Mouse (Mus musculus): ENCODE measurements around the gene Chst5. TPM values are rescaled to one million over a fixed set of nuclear protein-coding genes. Genes with fewer than 3 reads are reported as not detected.

Chst5 gene
- polyA plus RNA-seq, 1 experiment from 2014 or later = 2.9 TPM

DNA sequence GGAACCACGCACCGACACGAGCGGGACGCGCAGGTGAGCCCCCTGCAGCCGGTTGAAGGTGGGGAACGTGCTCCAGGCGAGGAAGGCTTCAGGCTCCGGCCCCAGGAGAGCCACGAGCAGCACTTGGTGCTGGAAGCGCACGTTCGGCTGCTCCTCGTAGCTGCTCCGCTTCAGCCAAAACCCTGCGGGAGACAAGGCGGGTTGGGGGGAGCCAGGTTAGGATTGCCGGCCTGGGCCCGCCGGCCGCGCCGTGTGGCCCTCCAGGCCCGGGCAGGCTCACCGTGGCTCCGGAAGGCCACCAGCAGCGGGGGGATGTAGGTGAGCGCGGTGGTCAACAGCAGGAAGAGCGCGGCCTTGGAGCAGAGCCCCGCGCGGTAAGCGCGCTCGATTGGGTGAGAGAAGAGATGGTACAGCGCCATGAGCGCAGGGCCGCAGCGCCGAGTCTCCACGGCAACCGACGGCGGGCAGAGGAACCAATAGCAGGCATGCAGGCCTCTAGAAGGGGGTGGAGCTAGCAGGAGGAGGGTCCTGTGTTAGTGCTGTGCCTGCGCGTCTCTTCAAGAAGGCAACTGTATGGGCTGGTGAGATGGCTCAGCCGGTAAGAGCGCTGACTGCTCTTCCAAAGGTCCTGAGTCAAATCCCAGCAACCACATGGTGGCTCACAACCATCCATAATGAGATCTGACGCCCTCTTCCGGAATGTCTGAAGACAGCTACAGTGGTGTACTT is 23.3 kb upstream of the Chst5 start, which contains the start of gene Tmem231:
Gene Tmem231, minus strand, starts transcription at position 534 of the 729 bp plus-strand sequence.
- H3K9me3 ChIP-seq (ENCODE audit: control insufficient read depth, low read length) = no peaks in the 10 kb centered on the region
- peak within 1 kb of the TSS; percentile 85 for H3K9ac ChIP-seq (ENCODE audit: low read length)
- no peaks in the 10 kb centered on the region for H3K36me3 ChIP-seq (ENCODE audit: control insufficient read depth, insufficient read depth, low read length)
- peaks cover 9% of the 10 kb centered on the region; the same call in 1 of the 2 replicates for H3K4me1 ChIP-seq (ENCODE audit: control insufficient read depth, insufficient read depth, low read length)
- ATAC-seq (ENCODE audit: insufficient number of reproducible peaks, low FRiP score, low TSS enrichment, low read depth) (peak; percentile 97), DNase-seq (ENCODE audit: low spot score) (peak; percentile 90)
- H3K4me2 ChIP-seq (ENCODE audit: low read depth, severe bottlenecking) = peak within 1 kb of the TSS; percentile 89
- H3K4me3 ChIP-seq (ENCODE audit: low read depth, low read length) = peak within 1 kb of the TSS; percentile 70
- H3K27me3 ChIP-seq (ENCODE audit: control insufficient read depth, insufficient read depth, low read length) = no peaks in the 10 kb centered on the region
- under 1% methylated on average over 51 of the region's 53 CpGs for WGBS
- peak within 1 kb of the TSS; percentile 86 for H3K27ac ChIP-seq (replicated peaks; ENCODE audit: low read depth, low read length)

DNA sequence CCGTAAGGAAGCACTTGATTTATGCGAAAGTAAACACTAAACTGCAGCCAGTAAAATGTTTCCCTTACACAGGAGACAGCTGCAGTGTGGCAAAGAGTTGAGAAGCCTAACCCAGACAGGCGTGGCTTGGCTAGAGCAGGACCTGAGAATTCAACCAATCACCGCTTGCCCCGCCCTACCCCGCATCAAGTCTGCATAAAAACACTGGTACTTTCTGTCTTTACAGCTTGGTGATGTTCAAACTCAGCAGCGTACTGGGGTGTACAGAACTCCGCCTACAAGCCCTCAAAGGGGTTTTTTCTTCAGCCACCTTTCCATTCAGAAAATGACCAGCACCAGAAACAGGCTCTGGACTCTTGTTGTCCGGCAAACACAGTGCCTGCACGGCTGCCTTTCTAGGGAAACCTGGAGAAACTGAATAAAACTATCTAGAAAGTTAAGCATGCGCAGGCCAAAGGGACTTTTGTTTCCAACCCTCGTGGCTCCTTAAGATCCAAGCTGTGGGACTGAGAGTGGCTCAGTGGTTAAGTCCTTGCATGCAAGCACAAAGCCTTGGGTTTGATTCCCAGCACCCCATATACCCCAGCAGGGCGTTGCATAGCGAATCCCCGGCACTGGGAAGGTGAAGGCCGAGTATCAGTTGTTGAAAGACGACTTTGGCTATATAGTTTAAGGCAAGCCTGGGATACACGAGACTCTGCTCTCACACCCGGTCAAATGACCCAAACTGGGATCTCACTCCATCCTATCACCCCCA is 22.5 kb upstream of the Chst5 start:
- peaks cover 9% of the 10 kb centered on the region; the same call in 1 of the 2 replicates for H3K4me1 ChIP-seq (ENCODE audit: control insufficient read depth, insufficient read depth, low read length)
- H3K9me3 ChIP-seq (ENCODE audit: control insufficient read depth, low read length) = no peaks in the 10 kb centered on the region
- peak overlapping the region; percentile 70 for H3K4me3 ChIP-seq (ENCODE audit: low read depth, low read length)
- no peaks in the 10 kb centered on the region for H3K27me3 ChIP-seq (ENCODE audit: control insufficient read depth, insufficient read depth, low read length)
- H3K36me3 ChIP-seq (ENCODE audit: control insufficient read depth, insufficient read depth, low read length) = no peaks in the 10 kb centered on the region
- peak overlapping the region; percentile 85 for H3K9ac ChIP-seq (ENCODE audit: low read length)
- H3K27ac ChIP-seq (replicated peaks; ENCODE audit: low read depth, low read length) = peak overlapping the region; percentile 86
- peak; percentile 58 for DNase-seq (ENCODE audit: low spot score)
- peak overlapping the region; percentile 89 for H3K4me2 ChIP-seq (ENCODE audit: low read depth, severe bottlenecking)
- peak; percentile 40; the same call in 1 of the 2 replicates for ATAC-seq (ENCODE audit: insufficient number of reproducible peaks, low FRiP score, low TSS enrichment, low read depth)
- 28% methylated on average over 19 of the region's 19 CpGs for WGBS

DNA sequence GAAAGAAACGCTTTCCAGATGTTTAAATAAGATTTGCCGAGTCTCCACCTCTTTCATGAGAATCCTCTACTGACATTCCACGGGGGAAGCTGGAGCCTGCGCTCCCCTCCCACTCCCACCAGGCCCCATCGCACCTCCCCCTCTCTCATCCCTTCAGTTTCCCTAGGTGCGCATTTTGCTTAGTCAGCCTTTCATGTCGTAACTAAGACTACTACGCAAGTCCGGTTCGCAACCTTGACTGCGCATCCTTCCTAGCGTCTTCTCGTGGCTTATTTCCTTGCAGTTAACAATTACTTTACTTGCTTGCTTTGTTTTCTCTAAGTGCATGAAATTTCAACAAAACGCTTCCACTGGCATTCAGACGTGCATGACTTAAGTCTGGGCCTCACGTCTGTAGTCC is 21.5 kb upstream of the Chst5 start:
- H3K27ac ChIP-seq (replicated peaks; ENCODE audit: low read depth, low read length) = no peak overlapping the region
- H3K4me3 ChIP-seq (ENCODE audit: low read depth, low read length) = no peak overlapping the region
- peaks cover 9% of the 10 kb centered on the region; the same call in 1 of the 2 replicates for H3K4me1 ChIP-seq (ENCODE audit: control insufficient read depth, insufficient read depth, low read length)
- no peaks in the 10 kb centered on the region for H3K36me3 ChIP-seq (ENCODE audit: control insufficient read depth, insufficient read depth, low read length)
- DNase-seq (ENCODE audit: low spot score) = no peak
- H3K27me3 ChIP-seq (ENCODE audit: control insufficient read depth, insufficient read depth, low read length) = no peaks in the 10 kb centered on the region
- no peak overlapping the region for H3K4me2 ChIP-seq (ENCODE audit: low read depth, severe bottlenecking)
- 78% methylated on average over 16 of the region's 16 CpGs for WGBS
- H3K9me3 ChIP-seq (ENCODE audit: control insufficient read depth, low read length) = no peaks in the 10 kb centered on the region
- no peak for ATAC-seq (ENCODE audit: insufficient number of reproducible peaks, low FRiP score, low TSS enrichment, low read depth)
- no peak overlapping the region for H3K9ac ChIP-seq (ENCODE audit: low read length)

DNA sequence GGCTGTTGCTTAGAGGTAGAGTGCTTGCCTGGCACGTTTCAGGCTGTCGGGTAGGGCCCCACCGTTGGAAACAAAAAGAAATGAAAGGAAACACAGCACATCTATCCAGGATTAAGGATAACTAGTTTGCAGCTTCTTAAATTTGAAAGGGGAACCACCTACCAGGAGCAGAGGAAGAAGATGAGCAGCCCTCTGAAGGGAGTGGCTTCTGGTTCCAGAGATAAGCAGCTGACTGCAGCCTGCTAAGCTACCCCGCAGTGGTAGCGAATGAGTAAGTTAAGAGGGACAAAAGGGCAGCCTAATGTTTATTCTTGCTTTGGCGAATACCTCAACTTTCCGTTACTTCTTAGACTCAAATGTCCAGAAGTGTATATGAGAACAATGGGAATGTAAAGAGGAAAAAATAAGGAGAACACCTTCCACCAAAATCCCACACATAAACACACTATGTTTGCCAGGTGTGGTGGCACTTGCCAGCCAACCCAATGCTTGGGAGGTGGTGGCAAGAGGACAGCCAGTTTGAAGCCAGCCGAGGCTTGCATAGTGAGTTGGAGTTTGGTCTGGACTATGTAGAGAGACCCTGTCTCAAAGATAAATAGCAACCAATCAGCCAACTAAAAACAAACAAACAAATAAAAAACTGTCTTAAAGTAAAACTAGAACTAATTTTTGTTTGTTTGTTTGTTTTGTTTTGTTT is 19.5 kb upstream of the Chst5 start:
- H3K4me2 ChIP-seq (ENCODE audit: low read depth, severe bottlenecking) = no peak overlapping the region
- H3K9ac ChIP-seq (ENCODE audit: low read length) = no peak overlapping the region
- no peak overlapping the region for H3K27ac ChIP-seq (replicated peaks; ENCODE audit: low read depth, low read length)
- WGBS = 75% methylated on average over 8 of the region's 8 CpGs
- H3K4me3 ChIP-seq (ENCODE audit: low read depth, low read length) = no peak overlapping the region
- DNase-seq (ENCODE audit: low spot score) (no peak), ATAC-seq (ENCODE audit: insufficient number of reproducible peaks, low FRiP score, low TSS enrichment, low read depth) (no peak)
- H3K27me3 ChIP-seq (ENCODE audit: control insufficient read depth, insufficient read depth, low read length) = no peaks in the 10 kb centered on the region
- H3K9me3 ChIP-seq (ENCODE audit: control insufficient read depth, low read length) = no peaks in the 10 kb centered on the region
- peaks cover 9% of the 10 kb centered on the region; the same call in 1 of the 2 replicates for H3K4me1 ChIP-seq (ENCODE audit: control insufficient read depth, insufficient read depth, low read length)
- no peaks in the 10 kb centered on the region for H3K36me3 ChIP-seq (ENCODE audit: control insufficient read depth, insufficient read depth, low read length)

DNA sequence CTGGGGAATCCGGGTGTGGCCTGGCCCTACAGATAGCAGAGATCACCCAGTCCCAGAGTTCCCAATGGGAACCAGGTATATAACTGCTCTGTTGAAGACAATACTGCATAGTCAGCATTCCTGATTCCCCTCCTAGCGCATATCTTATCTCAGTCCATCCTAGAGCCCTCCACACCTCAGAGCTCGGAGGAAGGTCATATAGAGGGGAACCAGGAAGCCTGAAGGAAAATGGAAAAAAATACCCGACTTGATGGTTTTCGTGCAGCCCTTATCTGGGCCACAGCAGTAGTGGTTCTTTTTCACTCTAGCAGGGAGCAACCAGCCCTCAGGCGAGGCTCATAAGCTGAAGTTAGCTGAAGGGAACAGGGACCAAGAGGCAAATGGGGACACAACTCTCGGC is 14.7 kb upstream of the Chst5 start:
- H3K27me3 ChIP-seq (ENCODE audit: control insufficient read depth, insufficient read depth, low read length) = no peaks in the 10 kb centered on the region
- ATAC-seq (ENCODE audit: insufficient number of reproducible peaks, low FRiP score, low TSS enrichment, low read depth) (no peak), DNase-seq (ENCODE audit: low spot score) (no peak)
- no peaks in the 10 kb centered on the region for H3K4me1 ChIP-seq (ENCODE audit: control insufficient read depth, insufficient read depth, low read length)
- no peaks in the 10 kb centered on the region for H3K36me3 ChIP-seq (ENCODE audit: control insufficient read depth, insufficient read depth, low read length)
- H3K9ac ChIP-seq (ENCODE audit: low read length) = no peak overlapping the region
- 79% methylated on average over 7 of the region's 7 CpGs for WGBS
- H3K4me3 ChIP-seq (ENCODE audit: low read depth, low read length) = no peak overlapping the region
- no peak overlapping the region for H3K4me2 ChIP-seq (ENCODE audit: low read depth, severe bottlenecking)
- H3K27ac ChIP-seq (replicated peaks; ENCODE audit: low read depth, low read length) = no peak overlapping the region
- H3K9me3 ChIP-seq (ENCODE audit: control insufficient read depth, low read length) = no peaks in the 10 kb centered on the region

DNA sequence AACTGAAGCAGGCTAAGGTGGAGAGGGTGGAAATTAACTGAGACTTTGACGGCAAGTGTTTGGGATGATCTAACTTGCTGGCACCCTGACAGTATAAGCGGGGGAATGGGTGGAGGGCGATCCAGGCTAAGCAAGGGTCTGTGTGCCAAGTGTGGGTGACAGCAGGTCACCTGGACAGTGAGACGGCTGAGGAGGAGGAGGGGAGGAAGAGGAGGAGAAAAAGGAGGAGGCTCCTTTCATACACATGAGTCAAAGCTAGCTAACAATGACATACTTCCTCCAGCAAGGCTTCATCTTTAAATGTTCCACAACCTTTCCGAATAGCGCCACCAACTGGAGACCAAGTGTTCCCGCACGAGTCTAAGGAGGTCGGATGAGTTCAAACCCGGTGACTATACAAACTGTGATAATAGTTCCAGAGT is 13.1 kb upstream of the Chst5 start:
- WGBS = 35% methylated on average over 10 of the region's 10 CpGs
- Histone ChIP-seq H3K4me1 (ENCODE audit: control insufficient read depth, insufficient read depth, low read length) (no peaks in the 10 kb centered on the region), H3K9me3 (ENCODE audit: control insufficient read depth, low read length) (no peaks in the 10 kb centered on the region), H3K4me3 (ENCODE audit: low read depth, low read length) (no peak overlapping the region), H3K9ac (ENCODE audit: low read length) (no peak overlapping the region), H3K4me2 (ENCODE audit: low read depth, severe bottlenecking) (no peak overlapping the region), H3K27ac (replicated peaks; ENCODE audit: low read depth, low read length) (no peak overlapping the region), H3K36me3 (ENCODE audit: control insufficient read depth, insufficient read depth, low read length) (no peaks in the 10 kb centered on the region), H3K27me3 (ENCODE audit: control insufficient read depth, insufficient read depth, low read length) (no peaks in the 10 kb centered on the region)
- ATAC-seq (ENCODE audit: insufficient number of reproducible peaks, low FRiP score, low TSS enrichment, low read depth) (no peak), DNase-seq (ENCODE audit: low spot score) (no peak)

DNA sequence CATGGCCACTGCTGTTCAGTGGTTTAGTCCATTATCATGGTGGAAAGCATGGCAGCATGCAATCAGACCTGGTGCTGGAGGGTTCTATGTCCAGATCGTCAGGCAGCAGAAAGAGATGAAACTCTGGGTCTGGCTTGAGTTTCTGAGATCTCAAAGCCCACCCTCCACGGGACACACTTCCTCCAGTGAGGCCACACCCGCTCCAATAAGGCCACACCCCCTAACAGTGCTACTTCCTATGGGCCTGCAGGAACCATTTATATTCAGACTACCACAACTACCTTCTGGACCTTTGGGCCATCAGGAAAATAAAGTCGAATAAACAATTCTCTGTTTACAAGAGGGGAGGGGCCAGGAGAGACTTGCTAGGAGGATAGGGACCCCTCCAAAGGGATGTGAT is 10.7 kb upstream of the Chst5 start:
- WGBS = 79% methylated on average over 4 of the region's 4 CpGs
- Histone ChIP-seq H3K4me2 (ENCODE audit: low read depth, severe bottlenecking) (no peak overlapping the region), H3K27me3 (ENCODE audit: control insufficient read depth, insufficient read depth, low read length) (no peaks in the 10 kb centered on the region), H3K9me3 (ENCODE audit: control insufficient read depth, low read length) (no peaks in the 10 kb centered on the region), H3K4me3 (ENCODE audit: low read depth, low read length) (no peak overlapping the region), H3K9ac (ENCODE audit: low read length) (no peak overlapping the region), H3K27ac (replicated peaks; ENCODE audit: low read depth, low read length) (no peak overlapping the region), H3K36me3 (ENCODE audit: control insufficient read depth, insufficient read depth, low read length) (no peaks in the 10 kb centered on the region), H3K4me1 (ENCODE audit: control insufficient read depth, insufficient read depth, low read length) (no peaks in the 10 kb centered on the region)
- DNase-seq (ENCODE audit: low spot score) (no peak), ATAC-seq (ENCODE audit: insufficient number of reproducible peaks, low FRiP score, low TSS enrichment, low read depth) (no peak)

DNA sequence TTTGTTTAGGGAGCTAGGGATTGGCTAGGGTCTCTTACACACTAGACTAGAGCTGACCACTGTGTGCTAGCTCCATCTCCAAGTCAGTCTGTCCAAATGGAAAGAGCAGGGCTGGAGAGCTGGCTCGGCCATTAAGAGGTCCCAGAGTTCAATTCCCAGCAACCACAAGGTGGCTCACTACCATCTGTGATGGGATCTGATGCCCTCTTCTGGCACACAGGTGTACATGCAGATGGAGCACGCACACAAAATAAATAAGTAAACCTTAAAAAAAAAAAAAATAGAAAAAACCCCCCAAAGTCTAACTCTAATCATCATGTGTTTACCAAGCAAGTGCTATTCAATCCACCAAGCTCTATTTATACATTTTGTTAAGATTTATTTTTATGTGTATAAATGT is 9.4 kb upstream of the Chst5 start:
- 77% methylated on average over 2 of the region's 2 CpGs for WGBS
- Histone ChIP-seq H3K4me2 (ENCODE audit: low read depth, severe bottlenecking) (no peak overlapping the region), H3K9ac (ENCODE audit: low read length) (no peak overlapping the region), H3K27me3 (ENCODE audit: control insufficient read depth, insufficient read depth, low read length) (no peaks in the 10 kb centered on the region), H3K4me3 (ENCODE audit: low read depth, low read length) (no peak overlapping the region), H3K27ac (replicated peaks; ENCODE audit: low read depth, low read length) (no peak overlapping the region), H3K36me3 (ENCODE audit: control insufficient read depth, insufficient read depth, low read length) (no peaks in the 10 kb centered on the region), H3K9me3 (ENCODE audit: control insufficient read depth, low read length) (no peaks in the 10 kb centered on the region), H3K4me1 (ENCODE audit: control insufficient read depth, insufficient read depth, low read length) (no peaks in the 10 kb centered on the region)
- ATAC-seq (ENCODE audit: insufficient number of reproducible peaks, low FRiP score, low TSS enrichment, low read depth) = no peak
- DNase-seq (ENCODE audit: low spot score) = no peak
